Mouse (Mus musculus) forebrain, embryonic 13.5 days (tissue): ENCODE measurements at regions not wholly inside any gene's neighbourhood (a gene's known extent, or its start where the extent isn't known, plus 50 kb on each side); places are given as distances from the start of the nearest gene placed in this dataset.
A peak's percentile ranks its signal among the peaks of the same experiment; 100 is the strongest.

Experiments
- ATAC-seq: fragments of 200-750 bp; cut with Nextera tagmentation; 2 replicates; pipeline ENCODE4 v1.8.0; 2017
- H3K27ac ChIP-seq: fragments of 300-500 bp; sonication (generic); 2 replicates; pipeline ENCODE4 v1.5.1; 2015; ENCODE audit warnings: inconsistent platforms, mild to moderate bottlenecking, moderate library complexity
- H3K27me3 ChIP-seq: fragments of 300-500 bp; sonication (generic); 2 replicates; pipeline ENCODE4 v1.6.1; 2015; ENCODE audit warnings: mild to moderate bottlenecking, inconsistent platforms
- H3K36me3 ChIP-seq: fragments of 300-500 bp; sonication (generic); 2 replicates; pipeline ENCODE4 v1.6.1; 2015; ENCODE audit warnings: mild to moderate bottlenecking, inconsistent platforms; ENCODE audit not compliant: poor library complexity, severe bottlenecking
- H3K4me1 ChIP-seq: fragments of 300-500 bp; sonication (generic); 2 replicates; pipeline ENCODE4 v1.6.1; 2015; ENCODE audit warnings: inconsistent platforms
- H3K4me2 ChIP-seq: fragments of 300-500 bp; sonication (generic); 2 replicates; pipeline ENCODE4 v1.6.1; 2015; ENCODE audit warnings: inconsistent platforms, mild to moderate bottlenecking, moderate library complexity
- H3K4me3 ChIP-seq: fragments of 300-500 bp; sonication (generic); 2 replicates; pipeline ENCODE4 v1.5.1; 2015; ENCODE audit warnings: mild to moderate bottlenecking, inconsistent platforms
- H3K9ac ChIP-seq: fragments of 300-500 bp; sonication (generic); 2 replicates; pipeline ENCODE4 v1.6.1; 2015; ENCODE audit warnings: mild to moderate bottlenecking, inconsistent platforms
- H3K9me3 ChIP-seq: fragments of 300-500 bp; sonication (generic); replicated peaks from 2 replicates; pipeline ENCODE4 v1.6.1; 2016; ENCODE audit warnings: inconsistent platforms
- WGBS: fragments of 180-500 bp; shearing (Covaris S2); methylation state at CpG from one replicate; pipeline ENCODE4 v1.1.7; 2015; 5-methylcytosine and 5-hydroxymethylcytosine counted together

DNA sequence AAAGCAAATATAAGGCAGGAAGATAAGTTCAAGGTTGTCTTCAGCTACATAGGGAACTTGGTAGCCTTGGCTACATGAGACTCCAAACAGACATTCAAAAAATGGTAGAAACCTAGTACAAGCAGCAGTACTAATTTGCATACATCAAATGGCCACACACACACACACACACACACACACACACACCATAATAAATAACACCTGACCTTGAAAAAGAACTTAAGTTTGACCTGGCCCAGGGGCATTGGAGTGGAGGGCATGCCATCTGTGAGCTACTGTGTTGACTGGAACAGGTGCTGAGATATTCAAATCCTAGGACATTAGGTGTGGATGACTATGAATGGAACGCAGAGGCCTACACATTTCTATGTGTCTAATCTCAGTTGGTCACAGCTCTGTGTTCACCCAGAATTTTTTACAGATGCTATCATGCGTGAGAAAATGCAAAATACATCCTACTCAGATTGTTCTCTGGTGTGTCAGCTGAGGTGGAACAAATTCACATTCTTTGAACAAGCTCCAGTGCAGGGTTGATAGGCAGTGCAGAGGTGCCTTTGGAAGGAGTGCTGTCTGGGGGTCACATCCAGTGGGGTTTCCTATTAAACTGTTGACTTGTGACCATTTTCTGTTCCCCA, 240.4 kb upstream of the Eef2kmt start:
- ATAC-seq: no peak
- Histone ChIP-seq H3K9me3 (no peaks in the 10 kb centered on the region), H3K27ac (no peak overlapping the region), H3K27me3 (no peaks in the 10 kb centered on the region), H3K9ac (no peak overlapping the region), H3K4me3 (no peak overlapping the region), H3K4me1 (peaks cover 5% of the 10 kb centered on the region; the same call in 1 of the 2 replicates), H3K36me3 (no peaks in the 10 kb centered on the region), H3K4me2 (no peak overlapping the region)
- WGBS: 48% methylated on average over 2 of the region's 2 CpGs

DNA sequence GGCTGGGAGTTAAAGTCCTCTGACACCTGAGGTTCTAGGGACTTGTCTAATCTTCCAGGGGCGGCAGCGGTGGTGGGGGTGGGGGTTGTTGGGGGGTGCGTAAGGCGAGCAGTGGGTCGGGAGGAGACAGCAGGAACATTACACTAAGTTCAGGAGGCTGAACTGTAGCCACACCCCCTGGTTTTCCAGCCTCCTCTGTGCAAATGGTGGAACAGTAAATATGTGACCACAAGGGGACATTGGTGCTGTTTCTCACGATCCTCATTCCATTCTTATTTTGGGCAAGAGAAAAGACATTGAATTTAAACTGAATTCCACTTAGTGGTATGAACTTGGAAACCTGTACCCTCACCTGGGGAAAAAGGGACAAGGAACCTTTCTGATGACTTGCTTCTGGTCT, 237.6 kb upstream of the Eef2kmt start:
- H3K27ac ChIP-seq: no peak overlapping the region
- ATAC-seq: no peak
- WGBS: 38% methylated on average over 6 of the region's 6 CpGs

GRCm38 (mm10) chr16:5487259-5487658, 231.5 kb upstream of the Eef2kmt start:
- Histone ChIP-seq H3K9me3 (no peaks in the 10 kb centered on the region), H3K27me3 (peaks cover 4% of the 10 kb centered on the region; the same call in 1 of the 2 replicates), H3K4me2 (no peak overlapping the region), H3K4me1 (no peaks in the 10 kb centered on the region), H3K9ac (no peak overlapping the region), H3K36me3 (no peaks in the 10 kb centered on the region), H3K27ac (no peak overlapping the region), H3K4me3 (no peak overlapping the region)
- 77% methylated on average over 3 of the region's 3 CpGs for WGBS
- ATAC-seq: no peak

More for the DNA sequence above, 237.6 kb upstream of the Eef2kmt start:
- Histone ChIP-seq H3K36me3 (no peaks in the 10 kb centered on the region), H3K4me3 (no peak overlapping the region), H3K9me3 (no peaks in the 10 kb centered on the region), H3K4me2 (no peak overlapping the region), H3K9ac (no peak overlapping the region), H3K27me3 (no peaks in the 10 kb centered on the region), H3K4me1 (peaks cover 5% of the 10 kb centered on the region; the same call in 1 of the 2 replicates)

GRCm38 (mm10) chr16:5483337-5483736, 227.6 kb upstream of the Eef2kmt start:
- H3K27ac ChIP-seq: no peak overlapping the region
- WGBS: 33% methylated on average over 6 of the region's 6 CpGs
- ATAC-seq: no peak

GRCm38 (mm10) chr16:5480148-5480547, 224.4 kb upstream of the Eef2kmt start:
- WGBS: 83% methylated on average over 1 of the region's 1 CpGs
- no peak for ATAC-seq
- no peaks in the 10 kb centered on the region for H3K36me3 ChIP-seq
- H3K27ac ChIP-seq: no peak overlapping the region
- no peaks in the 10 kb centered on the region for H3K9me3 ChIP-seq
- H3K27me3 ChIP-seq: peaks cover 4% of the 10 kb centered on the region; the same call in 1 of the 2 replicates
- no peak overlapping the region for H3K4me3 ChIP-seq
- no peak overlapping the region for H3K4me2 ChIP-seq
- H3K9ac ChIP-seq: no peak overlapping the region
- peaks cover 7% of the 10 kb centered on the region for H3K4me1 ChIP-seq

More at GRCm38 (mm10) chr16:5483337-5483736, 227.6 kb upstream of the Eef2kmt start:
- Histone ChIP-seq H3K9me3 (no peaks in the 10 kb centered on the region), H3K9ac (no peak overlapping the region), H3K4me1 (no peaks in the 10 kb centered on the region), H3K4me2 (no peak overlapping the region), H3K27me3 (peaks cover 4% of the 10 kb centered on the region; the same call in 1 of the 2 replicates), H3K36me3 (no peaks in the 10 kb centered on the region), H3K4me3 (no peak overlapping the region)

DNA sequence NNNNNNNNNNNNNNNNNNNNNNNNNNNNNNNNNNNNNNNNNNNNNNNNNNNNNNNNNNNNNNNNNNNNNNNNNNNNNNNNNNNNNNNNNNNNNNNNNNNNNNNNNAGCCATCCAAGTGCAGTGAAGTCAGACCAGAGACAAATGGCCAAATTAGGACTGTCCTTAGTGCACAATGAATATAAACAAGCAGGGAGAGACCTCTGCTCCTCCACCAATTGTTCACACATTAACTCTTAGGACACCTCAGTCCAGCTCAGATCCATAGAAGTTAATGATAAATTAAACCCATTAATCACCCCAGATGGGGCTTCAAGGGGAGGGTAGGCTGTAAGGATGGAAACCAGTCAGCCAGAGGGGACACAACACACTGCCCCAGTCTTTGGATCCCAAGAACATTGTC, 223.2 kb upstream of the Eef2kmt start:
- Histone ChIP-seq H3K9ac (no peak overlapping the region), H3K27ac (no peak overlapping the region), H3K36me3 (no peaks in the 10 kb centered on the region), H3K4me2 (no peak overlapping the region), H3K4me3 (no peak overlapping the region), H3K27me3 (peaks cover 1% of the 10 kb centered on the region; the same call in 1 of the 2 replicates), H3K9me3 (no peaks in the 10 kb centered on the region), H3K4me1 (peaks cover 9% of the 10 kb centered on the region)
- ATAC-seq: no peak

DNA sequence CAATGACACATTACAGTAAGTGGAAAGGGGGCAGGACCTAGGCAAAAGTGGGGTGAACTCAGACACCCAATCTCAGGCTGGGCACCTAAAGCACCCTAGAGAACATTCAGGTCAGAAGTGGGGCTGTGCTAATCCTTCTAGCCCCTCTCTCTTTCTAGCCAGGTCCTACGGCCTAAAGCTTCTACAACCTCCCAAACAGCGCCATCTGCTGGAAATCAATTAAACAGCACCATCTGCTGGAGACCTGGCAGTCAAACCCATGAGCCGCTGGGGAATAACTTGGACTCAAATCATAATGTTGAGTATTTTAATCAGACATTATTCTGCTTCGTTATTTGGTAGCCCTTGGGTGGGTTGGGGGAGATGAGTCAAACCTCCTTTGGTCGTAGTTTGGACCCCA, 215.5 kb upstream of the Eef2kmt start:
- WGBS: 13% methylated on average over 5 of the region's 5 CpGs
- H3K4me1 ChIP-seq: peaks cover 9% of the 10 kb centered on the region
- ATAC-seq: no peak
- no peaks in the 10 kb centered on the region for H3K36me3 ChIP-seq
- H3K9me3 ChIP-seq: no peaks in the 10 kb centered on the region
- no peak overlapping the region for H3K4me2 ChIP-seq
- H3K27me3 ChIP-seq: peaks cover 8% of the 10 kb centered on the region
- no peak overlapping the region for H3K4me3 ChIP-seq
- no peak overlapping the region for H3K27ac ChIP-seq
- H3K9ac ChIP-seq: no peak overlapping the region

GRCm38 (mm10) chr16:5467587-5467986, 211.8 kb upstream of the Eef2kmt start:
- no peaks in the 10 kb centered on the region for H3K9me3 ChIP-seq
- no peak overlapping the region for H3K4me2 ChIP-seq
- H3K9ac ChIP-seq: no peak overlapping the region
- no peaks in the 10 kb centered on the region for H3K36me3 ChIP-seq
- no peak overlapping the region for H3K27ac ChIP-seq
- H3K27me3 ChIP-seq: peaks cover 3% of the 10 kb centered on the region; the same call in 1 of the 2 replicates
- no peaks in the 10 kb centered on the region for H3K4me1 ChIP-seq
- no peak overlapping the region for H3K4me3 ChIP-seq
- 0 out of 2 replicates have a peak, but pooled peaks have one; percentile 24 for ATAC-seq
- WGBS: 2% methylated on average over 3 of the region's 3 CpGs

- ATAC-seq: no peak
- no peak overlapping the region for H3K9ac ChIP-seq
- no peaks in the 10 kb centered on the region for H3K9me3 ChIP-seq
- no peak overlapping the region for H3K4me2 ChIP-seq
- H3K4me1 ChIP-seq: no peaks in the 10 kb centered on the region
- no peaks in the 10 kb centered on the region for H3K27me3 ChIP-seq
- 63% methylated on average over 2 of the region's 2 CpGs for WGBS
- no peaks in the 10 kb centered on the region for H3K36me3 ChIP-seq
- no peak overlapping the region for H3K4me3 ChIP-seq
- no peak overlapping the region for H3K27ac ChIP-seq
These were observed 211.0 kb upstream of the Eef2kmt start for GRCm38 (mm10) chr16:5466760-5467159.

DNA sequence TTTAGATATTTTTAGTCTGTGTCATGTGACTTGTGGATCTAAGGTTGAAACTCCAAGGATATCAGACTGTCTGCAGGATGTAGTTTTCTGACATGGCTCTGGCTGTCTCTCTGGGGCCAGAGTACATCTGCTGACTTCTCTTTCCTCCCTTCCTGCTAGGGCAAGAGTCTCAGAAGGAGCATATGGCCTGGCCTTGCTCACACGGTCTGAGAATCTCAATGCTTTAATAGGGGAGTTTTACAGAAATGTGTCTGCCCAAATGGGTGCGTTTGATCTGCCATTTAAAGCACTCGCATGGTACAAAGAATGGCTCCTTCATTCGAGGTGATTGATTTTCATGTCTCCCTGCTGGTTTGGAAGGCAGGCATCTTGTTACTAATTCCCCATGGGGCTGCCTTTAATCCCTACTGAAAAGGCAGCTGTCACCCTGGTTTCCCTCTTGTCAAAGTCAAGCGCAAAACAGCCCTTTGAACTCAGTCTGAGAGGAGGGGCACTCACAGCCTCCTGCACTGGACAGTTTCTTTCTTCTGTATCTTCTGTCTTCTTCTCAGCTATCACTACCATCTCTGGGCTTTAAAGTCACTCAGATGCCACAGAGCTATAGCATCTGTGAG, 199.7 kb upstream of the Eef2kmt start:
- H3K27ac ChIP-seq: no peak overlapping the region

GRCm38 (mm10) chr16:5454243-5454642, 198.5 kb upstream of the Eef2kmt start:
- Histone ChIP-seq H3K27me3 (peaks cover 6% of the 10 kb centered on the region; the same call in 1 of the 2 replicates), H3K36me3 (no peaks in the 10 kb centered on the region), H3K4me1 (peaks cover 16% of the 10 kb centered on the region), H3K4me3 (no peak overlapping the region), H3K9me3 (no peaks in the 10 kb centered on the region), H3K9ac (no peak overlapping the region), H3K27ac (no peak overlapping the region), H3K4me2 (no peak overlapping the region)
- 11% methylated on average over 6 of the region's 6 CpGs for WGBS
- ATAC-seq: no peak

More for the DNA sequence above, 199.7 kb upstream of the Eef2kmt start:
- Histone ChIP-seq H3K9ac (no peak overlapping the region), H3K36me3 (no peaks in the 10 kb centered on the region), H3K4me2 (no peak overlapping the region), H3K27me3 (peaks cover 6% of the 10 kb centered on the region; the same call in 1 of the 2 replicates), H3K9me3 (no peaks in the 10 kb centered on the region), H3K4me3 (no peak overlapping the region), H3K4me1 (peaks cover 16% of the 10 kb centered on the region)
- peak; percentile 24; the same call in 1 of the 2 replicates for ATAC-seq
- under 1% methylated on average over 5 of the region's 5 CpGs for WGBS

GRCm38 (mm10) chr16:5452971-5453370, 197.2 kb upstream of the Eef2kmt start:
- WGBS: 88% methylated on average over 6 of the region's 6 CpGs
- Histone ChIP-seq H3K9ac (no peak overlapping the region), H3K27me3 (peaks cover 6% of the 10 kb centered on the region; the same call in 1 of the 2 replicates), H3K9me3 (no peaks in the 10 kb centered on the region), H3K4me3 (no peak overlapping the region), H3K36me3 (no peaks in the 10 kb centered on the region), H3K4me2 (no peak overlapping the region), H3K27ac (no peak overlapping the region), H3K4me1 (peaks cover 16% of the 10 kb centered on the region)
- no peak for ATAC-seq
